Mouse (Mus musculus) layer of hippocampus, adult 8-10 months (tissue): Measurements from ENCODE around the gene Ninj1. TPM values are rescaled to one million over a fixed set of nuclear protein-coding genes. Genes with fewer than 3 reads are reported as not detected.

Experiments used
- DNase-seq, 2 experiments: peaks; one replicate each; pipeline ENCODE4 v3.0.0; 2022; ENCODE audit warnings: low spot score in 2 of 2
- total RNA-seq, 4 experiments: library from RNA; stranded (reverse); gene quantifications; 2 replicates each; pipeline ENCODE4 v1.2.4; 2022

Gene Ninj1
- total RNA-seq, result 10 to 100 TPM; 17.8 to 27.6 (median 21.7) TPM

DNA sequence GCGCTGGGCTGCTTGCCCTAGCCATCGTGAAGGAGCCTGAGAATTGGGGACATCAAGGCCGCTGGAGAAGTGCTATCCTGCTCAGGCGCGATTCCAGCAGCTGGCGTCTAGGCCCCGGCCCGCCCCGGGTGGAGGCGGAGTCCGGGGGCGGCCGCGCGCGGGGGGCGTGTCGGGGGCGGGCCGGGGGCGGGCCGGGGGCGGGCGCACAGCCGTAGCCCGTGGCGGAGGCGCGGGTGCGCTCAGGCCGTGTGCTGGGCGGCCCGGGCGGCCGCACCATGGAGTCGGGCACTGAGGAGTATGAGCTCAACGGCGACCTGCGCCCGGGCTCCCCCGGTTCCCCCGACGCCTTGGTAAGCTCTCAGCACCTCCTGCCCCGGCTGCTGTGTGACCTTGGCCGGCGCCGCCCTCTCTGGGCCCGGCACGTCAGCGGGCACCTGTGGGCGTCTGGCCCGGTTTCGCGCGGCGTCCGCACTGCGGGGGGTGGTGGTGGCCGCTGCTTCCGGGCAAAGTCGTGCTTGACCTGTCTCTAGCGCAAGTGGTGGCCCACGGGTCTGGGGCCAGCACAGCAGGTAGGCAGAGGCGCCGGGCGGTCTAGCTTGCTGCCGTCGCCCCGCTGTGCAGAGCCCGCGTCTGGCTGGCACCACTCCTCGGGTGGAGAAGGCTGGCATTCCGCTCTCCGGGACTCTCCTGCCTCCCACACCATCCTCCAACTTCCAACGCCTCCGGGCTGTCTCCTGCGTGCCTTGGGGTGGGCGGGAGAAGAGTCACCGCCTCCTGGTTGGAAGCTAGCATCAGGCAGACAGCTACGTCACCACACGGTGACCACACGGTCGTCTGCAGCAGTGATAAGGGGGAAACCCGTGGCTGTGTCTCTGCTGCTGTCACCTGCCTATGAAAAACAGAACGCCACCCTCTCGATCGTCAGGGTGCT is at the start of gene Ninj1:
Gene Ninj1 (plus strand): TSS at position 198 of the 931 bp plus-strand sequence.
- peak; percentile 67 to 75 for DNase-seq

GRCm38 (mm10) chr13:49140567-49140966 is 46.7 kb upstream of the Ninj1 start:
- no peak for DNase-seq

DNA sequence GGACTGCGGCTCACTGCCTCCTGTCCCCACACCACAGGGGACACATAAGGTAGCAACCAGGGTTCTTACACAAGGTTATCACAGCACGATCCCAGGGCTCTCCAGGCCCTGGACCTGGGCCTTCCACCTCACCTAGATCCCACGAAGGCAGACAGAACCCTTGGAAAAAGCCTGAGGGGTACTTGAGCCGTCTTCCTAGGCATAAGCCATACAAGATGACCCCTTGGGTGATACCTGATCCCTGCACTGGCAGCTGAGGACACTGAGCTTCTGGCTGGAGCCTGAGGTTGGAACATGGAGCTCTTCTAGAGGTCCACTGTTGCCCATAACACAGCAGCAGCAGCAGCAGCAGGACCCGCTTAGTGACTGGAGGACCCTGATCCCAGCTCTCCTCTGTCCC is 44.9 kb upstream of the Ninj1 start:
- no peak for DNase-seq

- DNase-seq, result peak in 1 of 2 experiments; percentile 21
Measured at GRCm38 (mm10) chr13:49143323-49143722, 44.0 kb upstream of the Ninj1 start.

- no peak for DNase-seq
Measured at GRCm38 (mm10) chr13:49144451-49144850, 42.8 kb upstream of the Ninj1 start.

DNA sequence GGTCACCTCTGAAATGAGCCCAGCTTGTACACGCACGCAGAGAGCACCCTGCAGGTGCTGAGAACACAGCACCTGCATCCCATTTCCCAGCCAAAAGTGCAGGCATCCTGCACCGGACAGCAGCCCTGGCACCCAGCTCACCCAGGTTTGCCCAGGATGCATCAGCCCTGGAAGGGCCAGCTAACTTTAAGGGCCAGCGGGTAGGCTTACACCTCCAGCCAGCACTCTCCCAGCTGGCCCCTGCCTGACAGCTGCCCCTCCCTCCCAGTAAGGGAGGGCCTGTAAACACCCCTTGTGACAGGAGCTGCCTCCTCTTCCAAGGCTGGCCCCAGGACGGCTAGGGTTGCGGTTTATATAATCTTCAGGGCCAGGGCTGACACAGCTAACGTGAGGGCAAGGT is 41.9 kb upstream of the Ninj1 start:
- no peak for DNase-seq

GRCm38 (mm10) chr13:49146040-49146697 is 41.1 kb upstream of the Ninj1 start:
- no peak for DNase-seq

DNA sequence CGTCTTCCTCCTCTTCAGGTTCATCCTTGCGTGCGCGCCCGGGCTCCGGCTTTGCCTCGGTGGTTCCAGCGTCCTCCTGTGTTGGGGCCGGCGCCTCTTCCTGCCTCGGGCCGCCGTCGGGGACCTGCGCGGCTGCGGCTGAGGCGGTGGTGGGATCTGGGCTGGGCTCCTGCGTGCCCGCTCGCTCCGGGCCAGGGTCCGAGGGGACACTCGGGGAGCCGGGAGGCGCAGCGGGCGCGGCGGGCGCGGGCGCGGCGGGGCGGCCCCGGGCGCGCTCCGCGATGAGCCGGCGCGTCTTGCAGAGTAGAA is 40.6 kb upstream of the Ninj1 start:
- no peak for DNase-seq

GRCm38 (mm10) chr13:49147007-49147857 is 40.1 kb upstream of the Ninj1 start:
- DNase-seq, result peak in 1 of 2 experiments; percentile 55

- peak in 1 of 2 experiments; percentile 72 for DNase-seq
Measured at GRCm38 (mm10) chr13:49147858-49148226, 39.4 kb upstream of the Ninj1 start, which contains the start of gene Wnk2. Gene Wnk2, minus strand, starts transcription at chr13:49148014.

DNA sequence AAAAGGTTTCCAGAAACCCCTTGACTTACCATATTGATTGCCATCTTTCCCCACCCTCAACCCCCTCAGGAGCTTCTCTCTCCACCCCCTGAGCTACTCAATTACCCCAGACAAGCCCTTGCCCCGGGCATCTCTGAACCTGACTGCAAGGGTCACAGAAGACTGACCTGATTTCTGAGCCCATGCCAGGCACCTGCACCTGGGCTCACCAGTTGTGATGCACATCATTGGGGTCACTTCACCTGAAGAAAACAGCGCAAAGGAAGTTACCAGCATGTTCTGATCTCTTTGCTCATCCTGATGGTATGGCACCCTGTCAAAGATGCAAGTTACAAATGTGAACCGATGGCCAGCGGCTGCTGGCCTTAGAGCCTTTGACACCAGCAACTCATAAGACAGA is 38.6 kb upstream of the Ninj1 start:
- DNase-seq, result no peak

- no peak for DNase-seq
Measured at GRCm38 (mm10) chr13:49154028-49154427, 33.3 kb upstream of the Ninj1 start.

DNA sequence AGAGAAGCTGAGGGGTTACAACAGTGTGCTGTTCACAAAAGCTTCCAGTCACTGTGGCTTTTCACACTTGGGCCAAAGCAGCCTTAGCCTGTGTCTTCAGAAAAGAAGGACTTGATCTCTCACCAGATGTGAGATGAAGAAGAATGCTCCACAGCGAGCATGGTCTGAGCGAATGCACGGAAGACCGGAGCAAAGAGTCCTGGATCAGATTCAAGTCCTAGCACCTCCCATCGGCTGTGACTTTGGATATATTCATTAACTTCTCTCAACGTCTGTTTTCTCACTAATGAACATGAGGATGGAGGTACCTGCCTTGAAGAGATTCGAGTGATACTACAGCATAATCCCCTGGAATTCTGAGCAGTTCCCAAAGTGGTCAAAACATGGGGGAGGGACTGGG is 32.7 kb upstream of the Ninj1 start:
- DNase-seq, result no peak

DNA sequence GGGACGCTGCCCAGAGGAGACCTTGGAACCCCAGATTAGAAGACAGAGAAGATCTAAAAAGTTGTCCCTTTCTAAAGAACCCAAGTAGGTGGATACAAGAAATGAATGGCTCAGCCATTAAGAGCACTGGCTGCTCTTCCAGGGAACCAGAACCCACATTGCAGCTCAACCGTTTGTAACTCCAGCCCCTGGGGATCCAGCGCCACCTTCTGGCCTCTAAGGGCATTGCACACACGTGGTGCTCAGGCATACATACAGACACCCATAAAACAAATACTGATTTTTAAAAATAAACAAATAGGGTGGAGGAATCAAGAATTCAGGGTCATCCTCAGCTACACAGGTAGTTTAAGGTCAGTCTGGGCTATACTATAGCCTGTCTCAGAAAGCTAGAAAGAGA is 30.6 kb upstream of the Ninj1 start:
- no peak for DNase-seq

- DNase-seq, result no peak
Measured at GRCm38 (mm10) chr13:49158040-49158713, 29.1 kb upstream of the Ninj1 start.

- DNase-seq, result no peak
Measured at GRCm38 (mm10) chr13:49161236-49161635, 26.0 kb upstream of the Ninj1 start.

- no peak for DNase-seq
Measured at GRCm38 (mm10) chr13:49162722-49163121, 24.6 kb upstream of the Ninj1 start.

DNA sequence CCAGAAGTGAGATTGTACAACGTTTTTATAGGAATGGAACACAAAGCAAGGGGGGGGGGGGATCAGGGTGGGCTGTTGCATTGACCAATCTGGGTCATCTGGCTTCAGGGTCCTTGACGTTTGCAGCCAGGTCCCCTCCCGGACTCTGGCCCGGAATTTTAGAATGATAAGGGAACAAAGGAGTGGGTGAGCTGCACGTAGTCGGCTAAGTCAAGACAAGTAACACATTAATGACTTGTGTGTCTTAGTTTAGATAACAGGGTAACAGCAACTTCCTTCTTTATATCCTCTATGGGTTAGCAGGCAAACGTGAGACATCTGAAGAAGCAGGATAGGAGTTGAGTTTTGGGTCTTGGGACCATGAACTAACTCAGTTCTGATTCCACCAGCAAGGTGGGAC is 23.6 kb upstream of the Ninj1 start:
- DNase-seq, result no peak

GRCm38 (mm10) chr13:49167081-49167480 is 20.2 kb upstream of the Ninj1 start:
- DNase-seq, result no peak

DNA sequence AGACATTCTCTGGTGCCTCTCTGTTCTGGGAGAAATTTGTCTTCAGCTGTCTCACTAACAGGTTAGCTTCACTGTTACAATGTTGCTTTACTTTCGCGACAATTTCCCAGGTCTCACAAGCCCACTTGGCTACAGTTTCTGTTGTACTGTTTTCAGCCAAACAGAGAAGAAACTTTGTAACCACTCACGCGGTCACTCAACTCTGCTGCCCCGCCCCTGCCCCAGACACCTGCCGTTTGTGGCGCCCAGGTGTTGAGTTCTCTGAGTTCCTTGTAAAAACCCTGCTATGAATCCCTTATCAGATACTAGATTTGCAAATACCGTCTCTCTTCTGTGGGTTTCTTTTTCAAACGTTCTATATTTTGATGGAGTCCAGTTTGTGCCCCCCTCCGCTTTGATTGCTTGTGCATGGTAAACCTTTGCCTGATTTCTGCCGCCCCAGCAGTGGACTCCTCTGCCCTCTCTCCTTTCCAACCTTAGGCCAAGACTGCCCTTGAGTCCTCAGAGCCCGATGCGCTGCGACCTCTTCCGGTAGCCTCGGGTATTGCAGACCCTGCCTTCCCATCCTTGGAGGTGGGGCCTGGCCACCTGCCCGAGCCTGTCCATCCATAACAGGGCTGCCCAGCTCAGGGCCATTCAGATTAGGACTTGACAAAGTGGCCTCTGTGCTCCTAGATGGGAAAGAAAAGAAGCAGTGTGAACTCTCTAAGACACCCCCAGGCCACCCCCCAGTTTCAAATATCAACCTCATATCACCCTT is 17.7 kb upstream of the Ninj1 start:
- DNase-seq, result peak; percentile 80 to 93
